18 mouse cellular contexts compared by ENCODE assay signal in the genomic region with DNA sequence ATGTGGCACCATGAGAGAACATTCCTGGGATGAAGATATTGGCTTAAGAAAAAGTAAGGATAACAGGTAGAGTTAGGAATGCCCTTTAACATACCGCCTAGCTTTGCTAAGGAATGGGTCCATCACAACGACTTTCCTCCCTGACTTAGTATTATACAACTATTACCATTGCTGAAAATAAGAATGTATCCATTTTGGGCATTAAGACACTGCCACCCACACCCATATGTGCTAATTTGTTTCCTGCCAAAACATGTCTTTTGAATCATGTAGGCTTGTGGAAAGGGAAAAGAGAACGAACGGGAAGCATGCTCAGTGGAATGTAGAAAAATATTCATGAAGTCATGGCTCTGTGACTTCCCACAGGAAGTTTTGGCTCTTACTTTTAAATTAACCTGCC.
DNase-seq lines count a peak whose midpoint lies in the region; ATAC-seq lines count a peak whose summit lies in the region.
"Had no signal": no experiment of that assay in that cellular context is flagged by ENCODE, and none has a peak within 500 bp of the region (broad histone marks: within the 10 kb centered on the region; RNA-seq: fewer than 3 reads in every experiment).

No protein-coding gene starts in this region.

- no peak overlapping the region for H3K9ac ChIP-seq in kidney, embryonic 14.5 days (ENCODE audit: low read depth, low read length)
- H3K9ac ChIP-seq: embryonic facial prominence, embryonic 15.5 days; forebrain, embryonic 13.5 days; hindbrain, embryonic 13.5 days; intestine, embryonic 15.5 days; liver, embryonic 13.5 days had no signal

- H3K9me3 ChIP-seq in kidney, embryonic 14.5 days (ENCODE audit: control insufficient read depth, low read length), result no peaks in the 10 kb centered on the region
- H3K9me3 ChIP-seq: embryonic facial prominence, embryonic 15.5 days; forebrain, embryonic 13.5 days; hindbrain, embryonic 13.5 days; intestine, embryonic 15.5 days; liver, embryonic 13.5 days had no signal

- no peak overlapping the region for H3K4me2 ChIP-seq in kidney, embryonic 14.5 days (replicated peaks; ENCODE audit: low read depth, low read length)
- H3K4me2 ChIP-seq: embryonic facial prominence, embryonic 15.5 days; forebrain, embryonic 13.5 days; hindbrain, embryonic 13.5 days; intestine, embryonic 15.5 days; liver, embryonic 13.5 days had no signal

- H3K27me3 ChIP-seq in kidney, embryonic 14.5 days (ENCODE audit: control insufficient read depth, insufficient read depth, low read length), result no peaks in the 10 kb centered on the region
- H3K27me3 ChIP-seq: embryonic facial prominence, embryonic 15.5 days; forebrain, embryonic 13.5 days; hindbrain, embryonic 13.5 days; intestine, embryonic 15.5 days; liver, embryonic 13.5 days; megakaryocyte, embryonic 14.5 days had no signal

- no peak for DNase-seq in kidney, adult 18-20 months
- DNase-seq in frontal cortex, postnatal 36 days (ENCODE audit: low spot score in 2 of 2), result peak; percentile 27 to 84
- DNase-seq in layer of hippocampus, adult 9-11 months, result peak; percentile 80
- peak; percentile 40 to 71 for DNase-seq in right cerebral cortex, postnatal 10 days (ENCODE audit: low spot score in 2 of 2)
- no peak for DNase-seq in gastrocnemius, postnatal 10 days
- DNase-seq in MN1 (ENCODE audit: low spot score), result no peak
- DNase-seq: cerebellum, adult 2 months; heart, adult 2 months; liver, embryonic 13.5 days; thymus, postnatal 36 days had no signal

- no peaks in the 10 kb centered on the region for H3K4me1 ChIP-seq in kidney, embryonic 14.5 days (ENCODE audit: control insufficient read depth, insufficient read depth, low read length)
- H3K4me1 ChIP-seq: forebrain, embryonic 13.5 days; hindbrain, embryonic 13.5 days; intestine, embryonic 15.5 days; liver, embryonic 13.5 days; megakaryocyte, embryonic 14.5 days had no signal

- no peak overlapping the region for H3K4me3 ChIP-seq in kidney, embryonic 14.5 days (ENCODE audit: low read length)
- H3K4me3 ChIP-seq: embryonic facial prominence, embryonic 15.5 days; forebrain, embryonic 13.5 days; heart, adult 2 months; hindbrain, embryonic 13.5 days; intestine, embryonic 15.5 days; liver, embryonic 13.5 days; megakaryocyte, embryonic 14.5 days had no signal

- no peaks in the 10 kb centered on the region for H3K36me3 ChIP-seq in kidney, embryonic 14.5 days (ENCODE audit: control insufficient read depth, insufficient read depth, low read length)
- H3K36me3 ChIP-seq: embryonic facial prominence, embryonic 15.5 days; hindbrain, embryonic 13.5 days; intestine, embryonic 15.5 days; liver, embryonic 13.5 days had no signal

- WGBS in kidney, embryonic 14.5 days, result 62% methylated on average over 4 of the region's 4 CpGs

- ATAC-seq in kidney, embryonic 14.5 days (ENCODE audit: low FRiP score, low TSS enrichment), result no peak
- ATAC-seq: forebrain, embryonic 13.5 days; intestine, embryonic 15.5 days; midbrain, embryonic 16.5 days had no signal

- peak overlapping the region; percentile 3; the same call in 1 of the 2 replicates for H3K27ac ChIP-seq in kidney, embryonic 14.5 days (ENCODE audit: low read depth, low read length)
- H3K27ac ChIP-seq: embryonic facial prominence, embryonic 15.5 days; forebrain, embryonic 13.5 days; heart, adult 2 months; hindbrain, embryonic 13.5 days; intestine, embryonic 15.5 days; liver, embryonic 13.5 days; stomach, postnatal 0 days had no signal

Comparison
In these comparisons a context has a peak if more than half of its experiments do, and no peak if none do; other contexts are left out.
1. DNase-seq: peak in frontal cortex, postnatal 36 days (2 of 2), layer of hippocampus, adult 9-11 months (single experiment) and right cerebral cortex, postnatal 10 days (2 of 2); none in kidney, adult 18-20 months (single experiment), gastrocnemius, postnatal 10 days (single experiment) and MN1 (single experiment).